Mouse (Mus musculus): ENCODE measurements around the gene Cd302.

DNA sequence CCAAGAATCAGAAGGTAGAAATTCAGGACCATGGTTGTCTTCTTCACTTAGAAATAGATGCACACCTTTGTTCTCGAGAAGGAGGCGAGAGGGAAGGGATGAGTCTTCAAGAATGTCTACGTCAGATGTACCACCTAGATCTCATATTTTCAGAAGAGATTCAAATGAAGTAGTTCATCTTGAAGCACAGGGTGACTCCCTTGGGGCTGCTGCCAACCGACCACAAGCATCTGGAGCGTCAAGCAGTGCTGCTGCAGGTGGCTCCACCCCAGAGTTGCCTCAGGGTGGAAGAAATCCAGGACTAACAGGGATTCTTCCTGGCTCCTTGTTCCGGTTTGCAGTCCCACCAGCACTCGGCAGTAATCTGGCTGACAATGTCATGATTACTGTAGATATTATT is 49.8 kb downstream of the Cd302 start:
- TF ChIP-seq CTCF (IDR thresholded peaks at IDR 0.05; ENCODE audit: borderline replicate concordance, extremely low read depth, insufficient read depth, insufficient read length) (no peak), POLR2A (IDR thresholded peaks at IDR 0.05; ENCODE audit: borderline replicate concordance, extremely low read depth, insufficient read depth, insufficient read length, poor library complexity, severe bottlenecking) (no peak)
